Mouse (Mus musculus): ENCODE measurements around the gene Ddhd1. TPM values are rescaled to one million over a fixed set of nuclear protein-coding genes. Genes with fewer than 3 reads are reported as not detected.

The Ddhd1 gene
- polyA plus RNA-seq, 1 experiment from 2014 or later = 23.7 TPM

GRCm38 (mm10) chr14:45638717-45639116, 19.2 kb downstream of the Ddhd1 start:
- Histone ChIP-seq H3K4me2 (ENCODE audit: low read length) (no peak overlapping the region), H3K27me3 (ENCODE audit: control insufficient read depth, insufficient read depth, low read length) (no peaks in the 10 kb centered on the region), H3K27ac (replicated peaks; ENCODE audit: low read depth, low read length) (no peak overlapping the region), H3K4me1 (ENCODE audit: control insufficient read depth, insufficient read depth, low read length) (peaks cover 12% of the 10 kb centered on the region), H3K9ac (replicated peaks; ENCODE audit: low read length) (no peak overlapping the region), H3K36me3 (ENCODE audit: control insufficient read depth, insufficient read depth, low read length) (no peaks in the 10 kb centered on the region), H3K9me3 (ENCODE audit: control insufficient read depth, low read length) (no peaks in the 10 kb centered on the region), H3K4me3 (replicated peaks; ENCODE audit: low read depth, low read length) (no peak overlapping the region)
- DNase-seq = no peak
- no peak for ATAC-seq (ENCODE audit: low FRiP score, low TSS enrichment)
- 72% methylated on average over 5 of the region's 5 CpGs for WGBS

- Histone ChIP-seq H3K9ac (replicated peaks; ENCODE audit: low read length) (no peak overlapping the region), H3K9me3 (ENCODE audit: control insufficient read depth, low read length) (no peaks in the 10 kb centered on the region), H3K4me1 (ENCODE audit: control insufficient read depth, insufficient read depth, low read length) (no peaks in the 10 kb centered on the region), H3K36me3 (ENCODE audit: control insufficient read depth, insufficient read depth, low read length) (no peaks in the 10 kb centered on the region), H3K27me3 (ENCODE audit: control insufficient read depth, insufficient read depth, low read length) (no peaks in the 10 kb centered on the region), H3K27ac (replicated peaks; ENCODE audit: low read depth, low read length) (no peak overlapping the region), H3K4me3 (replicated peaks; ENCODE audit: low read depth, low read length) (no peak overlapping the region), H3K4me2 (ENCODE audit: low read length) (no peak overlapping the region)
- WGBS = 96% methylated on average over 1 of the region's 1 CpGs
- DNase-seq = no peak
- no peak for ATAC-seq (ENCODE audit: low FRiP score, low TSS enrichment)
Measured at GRCm38 (mm10) chr14:45635496-45635895, 22.4 kb downstream of the Ddhd1 start.

GRCm38 (mm10) chr14:45632756-45633537, 25.0 kb downstream of the Ddhd1 start:
- H3K4me2 ChIP-seq (ENCODE audit: low read length) = no peak overlapping the region
- H3K9ac ChIP-seq (replicated peaks; ENCODE audit: low read length) = no peak overlapping the region
- H3K4me1 ChIP-seq (ENCODE audit: control insufficient read depth, insufficient read depth, low read length) = no peaks in the 10 kb centered on the region
- H3K9me3 ChIP-seq (ENCODE audit: control insufficient read depth, low read length) = no peaks in the 10 kb centered on the region
- H3K27ac ChIP-seq (replicated peaks; ENCODE audit: low read depth, low read length) = no peak overlapping the region
- 86% methylated on average over 4 of the region's 4 CpGs for WGBS
- H3K4me3 ChIP-seq (replicated peaks; ENCODE audit: low read depth, low read length) = no peak overlapping the region
- DNase-seq (no peak), ATAC-seq (ENCODE audit: low FRiP score, low TSS enrichment) (no peak)
- no peaks in the 10 kb centered on the region for H3K27me3 ChIP-seq (ENCODE audit: control insufficient read depth, insufficient read depth, low read length)
- no peaks in the 10 kb centered on the region for H3K36me3 ChIP-seq (ENCODE audit: control insufficient read depth, insufficient read depth, low read length)

- no peaks in the 10 kb centered on the region for H3K4me1 ChIP-seq (ENCODE audit: control insufficient read depth, insufficient read depth, low read length)
Measured at GRCm38 (mm10) chr14:45630544-45630943, 27.4 kb downstream of the Ddhd1 start.

GRCm38 (mm10) chr14:45629938-45630337, 28.0 kb downstream of the Ddhd1 start:
- Histone ChIP-seq H3K36me3 (ENCODE audit: control insufficient read depth, insufficient read depth, low read length) (no peaks in the 10 kb centered on the region), H3K9ac (replicated peaks; ENCODE audit: low read length) (no peak overlapping the region), H3K4me2 (ENCODE audit: low read length) (no peak overlapping the region), H3K4me3 (replicated peaks; ENCODE audit: low read depth, low read length) (no peak overlapping the region), H3K4me1 (ENCODE audit: control insufficient read depth, insufficient read depth, low read length) (no peaks in the 10 kb centered on the region), H3K27ac (replicated peaks; ENCODE audit: low read depth, low read length) (no peak overlapping the region), H3K27me3 (ENCODE audit: control insufficient read depth, insufficient read depth, low read length) (no peaks in the 10 kb centered on the region), H3K9me3 (ENCODE audit: control insufficient read depth, low read length) (no peaks in the 10 kb centered on the region)
- DNase-seq (no peak), ATAC-seq (ENCODE audit: low FRiP score, low TSS enrichment) (no peak)
- 86% methylated on average over 1 of the region's 1 CpGs for WGBS

More at GRCm38 (mm10) chr14:45630544-45630943, 27.4 kb downstream of the Ddhd1 start:
- Histone ChIP-seq H3K27me3 (ENCODE audit: control insufficient read depth, insufficient read depth, low read length) (no peaks in the 10 kb centered on the region), H3K36me3 (ENCODE audit: control insufficient read depth, insufficient read depth, low read length) (no peaks in the 10 kb centered on the region), H3K9me3 (ENCODE audit: control insufficient read depth, low read length) (no peaks in the 10 kb centered on the region), H3K4me2 (ENCODE audit: low read length) (no peak overlapping the region), H3K27ac (replicated peaks; ENCODE audit: low read depth, low read length) (no peak overlapping the region), H3K9ac (replicated peaks; ENCODE audit: low read length) (no peak overlapping the region), H3K4me3 (replicated peaks; ENCODE audit: low read depth, low read length) (no peak overlapping the region)
- no peak for ATAC-seq (ENCODE audit: low FRiP score, low TSS enrichment)
- no peak for DNase-seq
- WGBS = 89% methylated on average over 5 of the region's 5 CpGs

- DNase-seq = peak; percentile 29
- H3K9me3 ChIP-seq (ENCODE audit: control insufficient read depth, low read length) = no peaks in the 10 kb centered on the region
- no peak overlapping the region for H3K9ac ChIP-seq (replicated peaks; ENCODE audit: low read length)
- H3K4me3 ChIP-seq (replicated peaks; ENCODE audit: low read depth, low read length) = no peak overlapping the region
- no peak overlapping the region for H3K27ac ChIP-seq (replicated peaks; ENCODE audit: low read depth, low read length)
- H3K4me1 ChIP-seq (ENCODE audit: control insufficient read depth, insufficient read depth, low read length) = no peaks in the 10 kb centered on the region
- 75% methylated on average over 6 of the region's 6 CpGs for WGBS
- H3K4me2 ChIP-seq (ENCODE audit: low read length) = no peak overlapping the region
- ATAC-seq (ENCODE audit: low FRiP score, low TSS enrichment) = no peak; the same call in 1 of the 2 replicates
- no peaks in the 10 kb centered on the region for H3K27me3 ChIP-seq (ENCODE audit: control insufficient read depth, insufficient read depth, low read length)
- peaks cover 55% of the 10 kb centered on the region for H3K36me3 ChIP-seq (ENCODE audit: control insufficient read depth, insufficient read depth, low read length)
Measured at GRCm38 (mm10) chr14:45618351-45618750, 39.6 kb downstream of the Ddhd1 start.

GRCm38 (mm10) chr14:45616526-45616925, 41.4 kb downstream of the Ddhd1 start:
- 95% methylated on average over 5 of the region's 5 CpGs for WGBS
- peaks cover 69% of the 10 kb centered on the region for H3K36me3 ChIP-seq (ENCODE audit: control insufficient read depth, insufficient read depth, low read length)

GRCm38 (mm10) chr14:45615776-45616175, 42.2 kb downstream of the Ddhd1 start:
- Histone ChIP-seq H3K27me3 (ENCODE audit: control insufficient read depth, insufficient read depth, low read length) (no peaks in the 10 kb centered on the region), H3K9ac (replicated peaks; ENCODE audit: low read length) (no peak overlapping the region), H3K27ac (replicated peaks; ENCODE audit: low read depth, low read length) (no peak overlapping the region), H3K4me3 (replicated peaks; ENCODE audit: low read depth, low read length) (no peak overlapping the region), H3K4me1 (ENCODE audit: control insufficient read depth, insufficient read depth, low read length) (no peaks in the 10 kb centered on the region), H3K4me2 (ENCODE audit: low read length) (no peak overlapping the region), H3K36me3 (ENCODE audit: control insufficient read depth, insufficient read depth, low read length) (peaks cover 71% of the 10 kb centered on the region), H3K9me3 (ENCODE audit: control insufficient read depth, low read length) (no peaks in the 10 kb centered on the region)
- no peak for ATAC-seq (ENCODE audit: low FRiP score, low TSS enrichment)
- WGBS = 86% methylated on average over 2 of the region's 2 CpGs
- DNase-seq = no peak

More at GRCm38 (mm10) chr14:45616526-45616925, 41.4 kb downstream of the Ddhd1 start:
- Histone ChIP-seq H3K4me2 (ENCODE audit: low read length) (no peak overlapping the region), H3K27me3 (ENCODE audit: control insufficient read depth, insufficient read depth, low read length) (no peaks in the 10 kb centered on the region), H3K4me3 (replicated peaks; ENCODE audit: low read depth, low read length) (no peak overlapping the region), H3K9me3 (ENCODE audit: control insufficient read depth, low read length) (no peaks in the 10 kb centered on the region), H3K4me1 (ENCODE audit: control insufficient read depth, insufficient read depth, low read length) (no peaks in the 10 kb centered on the region), H3K9ac (replicated peaks; ENCODE audit: low read length) (no peak overlapping the region), H3K27ac (replicated peaks; ENCODE audit: low read depth, low read length) (no peak overlapping the region)
- ATAC-seq (ENCODE audit: low FRiP score, low TSS enrichment) (no peak), DNase-seq (no peak)

GRCm38 (mm10) chr14:45614822-45615221, 43.1 kb downstream of the Ddhd1 start:
- Histone ChIP-seq H3K4me1 (ENCODE audit: control insufficient read depth, insufficient read depth, low read length) (no peaks in the 10 kb centered on the region), H3K9ac (replicated peaks; ENCODE audit: low read length) (no peak overlapping the region), H3K36me3 (ENCODE audit: control insufficient read depth, insufficient read depth, low read length) (peaks cover 78% of the 10 kb centered on the region), H3K27ac (replicated peaks; ENCODE audit: low read depth, low read length) (no peak overlapping the region), H3K4me2 (ENCODE audit: low read length) (no peak overlapping the region), H3K27me3 (ENCODE audit: control insufficient read depth, insufficient read depth, low read length) (no peaks in the 10 kb centered on the region), H3K9me3 (ENCODE audit: control insufficient read depth, low read length) (no peaks in the 10 kb centered on the region), H3K4me3 (replicated peaks; ENCODE audit: low read depth, low read length) (no peak overlapping the region)
- 67% methylated on average over 4 of the region's 4 CpGs for WGBS
- no peak for ATAC-seq (ENCODE audit: low FRiP score, low TSS enrichment)
- DNase-seq = no peak
